Comparison of ENCODE assay signal across 8 mouse cellular contexts in the genomic region with DNA sequence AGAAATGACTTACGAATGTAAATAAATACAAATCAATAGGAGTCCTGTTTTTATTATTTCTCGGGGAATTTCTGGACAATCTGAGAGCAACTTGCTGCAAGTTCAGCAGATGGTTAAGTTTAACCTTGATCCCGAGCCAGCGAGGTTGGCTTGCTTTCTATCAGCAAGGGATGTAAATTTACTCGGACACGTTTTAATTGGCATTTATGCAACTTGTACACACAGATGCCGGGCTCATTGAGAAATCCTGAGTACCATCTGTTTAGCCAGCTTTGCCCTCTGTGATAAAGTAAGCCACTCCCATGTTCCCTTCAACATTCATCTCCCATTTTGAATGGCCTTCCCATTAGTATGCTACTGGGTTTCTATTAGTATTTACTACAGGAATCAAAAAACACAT.
A peak's percentile ranks its signal among the peaks of the same experiment; 100 is the strongest.
DNase-seq lines count a peak whose midpoint lies in the region; ATAC-seq lines count a peak whose summit lies in the region.

No protein-coding gene starts in this region.

- H3K4me3 ChIP-seq in hindbrain, embryonic 12.5 days, result no peak overlapping the region
- H3K4me3 ChIP-seq in midbrain, embryonic 16.5 days (ENCODE audit: low read depth, low read length), result no peak overlapping the region

- no peak overlapping the region for H3K4me2 ChIP-seq in hindbrain, embryonic 12.5 days (replicated peaks)
- H3K4me2 ChIP-seq in midbrain, embryonic 16.5 days (ENCODE audit: low read length), result no peak overlapping the region

- WGBS in hindbrain, embryonic 12.5 days, result 34% methylated on average over 7 of the region's 7 CpGs
- 9% methylated on average over 7 of the region's 7 CpGs for WGBS in midbrain, embryonic 16.5 days

- no peaks in the 10 kb centered on the region for H3K27me3 ChIP-seq in hindbrain, embryonic 12.5 days
- H3K27me3 ChIP-seq in midbrain, embryonic 16.5 days (ENCODE audit: control insufficient read depth, insufficient read depth, low read depth, low read length), result no peaks in the 10 kb centered on the region

- peaks cover 11% of the 10 kb centered on the region for H3K4me1 ChIP-seq in hindbrain, embryonic 12.5 days
- no peaks in the 10 kb centered on the region for H3K4me1 ChIP-seq in midbrain, embryonic 16.5 days (ENCODE audit: control insufficient read depth, insufficient read depth, low read length)

- peak; percentile 83 for ATAC-seq in hindbrain, embryonic 12.5 days (ENCODE audit: low FRiP score)
- peak; percentile 59; the same call in 1 of the 2 replicates for ATAC-seq in midbrain, embryonic 16.5 days
- ATAC-seq in megakaryocyte-erythroid progenitor cell, adult 5-6 weeks (replicated peaks; ENCODE audit: low FRiP score, low TSS enrichment, poor library complexity, severe bottlenecking), result no peak

- DNase-seq in left cerebral cortex, postnatal 4 days, result peak; percentile 83
- DNase-seq in left cerebral cortex, adult 18-20 months (ENCODE audit: low spot score in 2 of 2), result no peak
- peak; percentile 58 for DNase-seq in cerebellum, adult 8-10 months
- DNase-seq in kidney, adult 11 months, result no peak
- DNase-seq in kidney, postnatal 25 days, result no peak

- no peaks in the 10 kb centered on the region for H3K9me3 ChIP-seq in hindbrain, embryonic 12.5 days (replicated peaks)
- H3K9me3 ChIP-seq in midbrain, embryonic 16.5 days (replicated peaks; ENCODE audit: control insufficient read depth, low read length, poor library complexity, severe bottlenecking), result no peaks in the 10 kb centered on the region

- peak overlapping the region; percentile 30; the same call in 1 of the 2 replicates for H3K27ac ChIP-seq in hindbrain, embryonic 12.5 days
- no peak overlapping the region for H3K27ac ChIP-seq in midbrain, embryonic 16.5 days (ENCODE audit: low read length)

- no peaks in the 10 kb centered on the region for H3K36me3 ChIP-seq in hindbrain, embryonic 12.5 days
- no peaks in the 10 kb centered on the region for H3K36me3 ChIP-seq in midbrain, embryonic 16.5 days (ENCODE audit: control insufficient read depth, insufficient read depth, low read length)

- H3K9ac ChIP-seq in hindbrain, embryonic 12.5 days, result no peak overlapping the region
- H3K9ac ChIP-seq in midbrain, embryonic 16.5 days (ENCODE audit: low read depth, low read length), result no peak overlapping the region

- intact Hi-C loops in left cerebral cortex, postnatal 4 days (cut with DNase I), result no loop called here

Comparison
In these comparisons a context has a peak if more than half of its experiments do, and no peak if none do; other contexts are left out.
1. DNase-seq: peak in left cerebral cortex, postnatal 4 days (single experiment) and cerebellum, adult 8-10 months (single experiment); none in left cerebral cortex, adult 18-20 months (0 of 2), kidney, adult 11 months (single experiment) and kidney, postnatal 25 days (0 of 2).